Mouse (Mus musculus): Measurements from ENCODE around the gene 2810459M11Rik.
"Not testable (repeated sequence)": the region's sequence is repeated elsewhere in the genome, so short reads cannot be mapped to it uniquely, and the experiment has no call there.

2810459M11Rik gene

DNA sequence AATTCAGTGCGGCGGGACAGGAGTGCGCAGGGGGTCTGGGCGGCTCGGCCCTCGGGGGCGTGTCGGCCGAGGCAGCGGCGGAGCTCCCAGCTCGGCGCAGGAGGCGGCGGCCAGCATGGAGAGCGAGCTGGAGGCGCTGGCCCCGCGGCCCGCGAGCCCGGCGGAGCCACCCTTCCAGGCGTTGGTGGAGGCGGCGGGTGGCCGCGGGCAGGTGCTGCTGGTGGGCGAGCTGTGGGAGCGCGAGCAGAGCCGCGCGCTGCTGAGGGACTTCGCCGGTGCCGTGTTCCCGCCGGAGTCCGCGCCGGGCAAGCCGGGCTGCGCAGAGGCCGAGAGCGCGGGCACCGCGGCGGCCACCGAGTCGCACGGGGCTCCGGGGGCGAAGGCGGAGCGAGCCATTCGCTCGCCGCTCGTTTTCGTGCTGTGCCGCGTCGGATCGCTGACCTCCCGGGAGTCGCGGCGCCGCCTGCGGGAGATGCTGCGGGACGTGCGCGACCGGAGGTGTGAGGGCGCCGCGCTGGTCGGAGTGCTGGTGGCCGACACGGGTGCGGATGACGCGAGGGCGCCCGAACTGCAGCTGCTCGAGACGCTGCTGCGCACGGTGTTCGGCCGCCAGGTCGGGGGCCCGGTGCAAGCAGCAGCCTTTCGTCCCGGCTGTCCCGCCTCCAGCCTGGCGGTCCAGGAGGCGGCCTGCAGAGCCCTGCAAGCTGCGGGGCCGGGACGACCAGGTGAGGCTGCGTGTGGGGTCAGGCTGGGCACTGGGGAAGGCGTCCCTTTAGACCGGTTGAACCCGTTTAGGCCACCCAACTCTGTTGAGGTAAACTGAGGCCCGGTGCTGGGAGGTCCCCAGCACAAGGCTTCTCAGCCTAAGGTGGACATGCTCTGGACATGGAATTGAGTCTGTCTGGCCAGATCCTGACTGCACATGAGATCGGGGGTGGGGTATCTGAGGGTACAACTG lies at the start of gene 2810459M11Rik:
2810459M11Rik (plus strand) TSS at position 16 of the 958 bp plus-strand sequence.
- no peak for DNase-seq (ENCODE audit: low spot score)

DNA sequence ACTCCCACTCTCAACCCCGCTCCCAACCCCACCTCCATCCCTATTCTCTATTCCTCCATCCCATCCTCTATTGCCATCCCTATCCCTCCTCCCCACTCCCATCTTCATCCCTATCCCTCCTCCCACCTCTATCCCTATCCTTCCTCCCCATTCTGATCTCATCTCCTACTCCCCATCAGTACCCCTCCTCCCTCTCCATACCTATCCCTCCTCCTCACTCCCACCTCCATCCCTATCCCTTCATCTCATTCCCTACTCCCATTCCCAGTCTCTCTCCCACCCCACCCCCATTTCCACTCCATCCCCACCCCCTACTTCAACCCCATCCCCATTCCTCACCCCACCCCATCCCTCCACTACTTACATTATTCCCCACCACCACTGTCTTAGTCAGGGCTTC lies 48.4 kb upstream of the 2810459M11Rik start:
- no peak for DNase-seq (ENCODE audit: low spot score)

DNA sequence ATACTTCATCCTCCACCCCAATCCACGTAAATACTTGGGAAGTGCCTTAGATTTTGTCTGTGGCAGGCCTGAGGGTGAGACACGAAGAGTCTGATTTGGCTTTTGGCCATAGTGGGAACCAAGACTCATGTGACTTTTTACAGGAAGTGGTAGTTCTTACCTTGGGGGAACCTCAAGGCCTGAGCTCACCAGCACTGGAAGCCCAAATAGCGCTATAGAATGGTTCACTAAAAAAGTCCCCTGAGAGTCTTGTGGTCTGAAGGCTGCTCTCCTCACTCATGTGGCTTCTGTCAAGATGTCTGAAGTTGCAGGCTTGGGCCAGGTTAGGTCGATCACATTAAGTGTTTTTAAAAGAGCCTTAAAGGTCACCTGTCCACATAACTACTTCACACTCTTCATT lies 47.7 kb upstream of the 2810459M11Rik start:
- DNase-seq (ENCODE audit: low spot score), result no peak

DNA sequence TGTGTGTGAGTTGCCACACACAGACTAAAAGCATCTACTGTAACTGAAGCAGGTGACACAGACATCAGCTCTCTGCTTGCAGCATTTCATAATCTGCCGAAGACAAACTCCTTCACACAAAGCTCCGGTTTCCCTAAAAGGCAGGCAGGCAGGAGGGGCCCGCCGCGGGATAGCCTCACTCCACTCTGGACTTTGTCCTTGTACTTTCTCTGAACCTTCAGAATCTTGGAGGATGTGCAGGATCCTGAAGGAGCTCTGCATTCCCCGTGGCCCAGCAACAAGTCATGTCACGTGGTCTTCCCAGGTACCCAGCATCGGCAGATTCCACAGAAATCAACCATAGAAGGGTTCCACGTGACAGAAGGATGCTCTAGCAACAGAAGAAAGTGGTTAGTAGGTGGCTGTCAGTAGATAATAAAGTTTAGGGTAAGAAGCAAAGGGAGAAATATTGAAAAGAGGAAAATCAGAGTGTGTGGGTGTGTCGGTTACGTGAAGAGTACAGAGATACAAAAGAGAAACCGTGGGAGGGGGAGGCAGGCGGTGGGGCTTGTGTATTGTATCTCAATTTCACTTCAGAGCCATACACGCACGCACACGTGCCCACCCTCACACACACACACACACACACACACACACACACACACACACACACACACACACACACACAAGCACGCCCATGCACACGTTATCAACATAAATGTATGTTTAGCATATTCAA lies 45.7 kb upstream of the 2810459M11Rik start:
- DNase-seq (ENCODE audit: low spot score), result no peak

DNA sequence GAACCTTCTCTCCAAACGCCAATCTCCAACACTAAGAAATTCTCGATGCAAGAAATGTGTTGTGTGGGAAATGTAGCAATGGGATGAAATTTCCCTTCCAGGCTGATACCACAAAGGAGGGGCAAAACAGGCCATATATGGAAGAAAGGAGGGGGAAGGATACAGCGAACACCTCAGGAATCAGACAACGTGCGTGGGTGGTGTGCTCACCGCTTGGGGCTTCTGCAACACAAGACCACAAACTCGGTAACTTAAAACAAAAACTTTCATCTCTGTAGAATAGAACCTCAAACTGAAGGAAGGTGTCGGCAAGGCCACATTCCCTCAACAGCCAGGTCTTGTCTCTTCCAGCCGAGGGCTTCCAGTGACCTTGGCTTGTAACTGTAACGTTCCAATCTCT lies 40.1 kb upstream of the 2810459M11Rik start:
- no peak for DNase-seq (ENCODE audit: low spot score)

DNA sequence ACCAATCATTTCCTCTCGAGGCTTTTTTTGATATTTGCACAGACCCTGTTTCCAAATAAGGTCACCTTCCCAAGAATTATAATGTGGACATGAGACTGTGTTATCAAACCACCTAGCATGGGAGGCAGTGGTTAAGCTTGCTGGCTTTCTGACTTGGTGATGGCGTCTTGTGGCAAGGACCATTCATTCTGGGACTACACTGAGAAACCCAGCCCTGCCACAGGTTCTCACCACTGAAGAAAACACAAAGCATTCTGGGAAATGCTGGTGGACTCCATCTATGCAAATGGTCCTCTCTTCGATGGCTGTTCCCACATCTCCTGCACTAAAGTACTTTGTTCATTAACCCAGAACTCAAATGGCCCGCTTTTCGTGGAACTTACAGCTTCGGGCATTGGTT lies 39.6 kb upstream of the 2810459M11Rik start:
- no peak for DNase-seq (ENCODE audit: low spot score)

DNA sequence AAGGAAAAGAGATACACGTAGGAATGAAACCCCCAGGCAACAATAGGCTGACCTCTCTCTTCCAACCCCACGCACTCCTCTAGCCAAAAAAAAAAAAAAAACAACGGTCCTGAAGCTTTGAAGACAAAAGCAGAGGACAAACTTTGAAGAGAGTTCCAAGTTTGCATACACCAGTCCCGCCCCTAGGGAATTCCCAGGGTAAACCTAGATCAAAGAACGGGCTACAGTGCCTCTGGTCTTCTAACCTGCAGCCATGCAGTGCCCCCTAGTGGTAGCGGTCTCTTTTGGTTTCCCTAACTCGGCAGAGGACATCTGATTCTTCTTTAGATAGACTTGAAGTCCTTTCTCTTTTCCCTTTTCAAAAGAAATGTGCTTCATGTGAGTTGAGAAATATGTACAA lies 37.9 kb upstream of the 2810459M11Rik start:
- peak; percentile 93 for DNase-seq (ENCODE audit: low spot score)

DNA sequence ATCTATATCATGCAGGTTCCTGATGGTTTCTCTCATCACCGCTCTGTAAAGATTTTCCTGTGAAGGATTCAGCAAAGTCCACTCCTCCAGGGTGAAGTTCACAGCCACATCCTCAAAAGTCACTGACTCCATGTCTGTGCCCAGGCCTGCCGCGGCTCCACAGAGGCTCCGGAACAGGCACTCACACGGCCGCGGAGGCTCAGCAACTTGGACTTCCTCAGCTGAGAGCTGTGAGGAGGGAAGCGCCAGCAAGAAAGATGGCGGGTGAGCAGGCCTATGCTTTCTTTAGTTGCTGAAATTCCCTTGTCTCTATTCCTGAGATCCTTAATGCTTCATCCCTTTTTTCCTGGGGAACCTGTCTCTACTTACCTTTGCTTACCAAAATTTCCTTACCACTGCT lies 29.9 kb upstream of the 2810459M11Rik start:
- DNase-seq (ENCODE audit: low spot score), result not testable (repeated sequence)

DNA sequence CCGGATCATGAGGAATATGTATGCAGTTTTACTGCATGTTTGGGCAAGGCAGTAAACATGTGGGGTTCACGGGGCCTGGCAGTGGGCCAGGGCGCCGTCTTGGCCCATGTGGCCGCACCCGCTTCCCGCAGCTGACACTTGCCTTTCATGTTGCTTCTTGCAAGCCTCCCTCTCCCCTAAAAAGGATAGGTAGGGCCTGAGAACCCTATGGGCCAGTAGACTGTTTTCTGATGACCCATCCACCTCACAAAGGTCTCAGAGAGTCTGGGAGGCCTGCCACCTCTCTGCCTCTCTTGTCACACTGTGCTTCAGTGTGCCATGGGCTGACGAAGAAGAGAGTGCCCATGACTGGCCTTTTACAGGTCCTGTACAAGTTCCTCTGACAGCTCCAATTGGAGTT lies 29.1 kb upstream of the 2810459M11Rik start, which contains the start of gene Spata3:
Spata3 (plus strand) TSS at position 301 of the 400 bp plus-strand sequence.
- DNase-seq (ENCODE audit: low spot score), result no peak

DNA sequence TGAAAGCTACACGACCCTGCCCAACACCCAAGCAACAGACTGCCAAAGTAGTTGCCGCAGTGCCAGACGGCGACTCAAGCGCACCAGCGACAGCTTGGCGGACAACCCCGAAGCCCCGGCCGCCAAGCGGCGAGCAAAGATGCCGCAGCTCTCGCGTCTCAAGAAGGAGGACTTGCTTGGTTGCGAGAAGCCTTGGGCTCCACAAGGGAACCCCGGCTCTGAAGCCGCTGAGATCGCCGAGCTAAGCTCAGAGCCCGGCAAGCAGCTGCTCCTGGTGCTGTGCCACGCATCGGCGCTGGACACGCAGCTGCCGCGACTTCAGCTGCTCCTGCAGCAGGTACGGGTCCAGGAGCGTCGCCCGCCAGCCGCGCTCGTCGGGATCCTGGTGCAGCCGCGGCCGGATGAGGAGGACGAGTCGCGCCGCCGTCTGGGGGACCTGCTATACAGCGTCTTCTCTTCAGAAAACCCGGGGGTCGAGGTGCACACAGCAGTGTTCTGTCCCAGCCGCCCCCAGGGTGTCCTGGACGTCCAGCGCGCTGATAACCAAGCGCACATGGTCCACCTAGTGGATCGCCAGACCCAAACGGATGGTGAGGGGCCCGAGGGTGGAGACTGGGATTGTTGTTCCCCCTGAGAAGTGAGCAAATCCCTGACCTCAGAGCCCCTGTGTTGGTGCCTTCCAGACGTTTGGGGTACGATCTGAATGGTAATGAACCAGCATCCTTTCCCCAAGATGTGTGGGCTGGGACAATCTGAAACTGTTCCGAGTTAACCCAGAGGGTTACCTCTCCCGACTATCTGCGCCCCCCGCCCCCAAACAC lies 27.2 kb upstream of the 2810459M11Rik start:
- DNase-seq (ENCODE audit: low spot score), result peak; percentile 62

DNA sequence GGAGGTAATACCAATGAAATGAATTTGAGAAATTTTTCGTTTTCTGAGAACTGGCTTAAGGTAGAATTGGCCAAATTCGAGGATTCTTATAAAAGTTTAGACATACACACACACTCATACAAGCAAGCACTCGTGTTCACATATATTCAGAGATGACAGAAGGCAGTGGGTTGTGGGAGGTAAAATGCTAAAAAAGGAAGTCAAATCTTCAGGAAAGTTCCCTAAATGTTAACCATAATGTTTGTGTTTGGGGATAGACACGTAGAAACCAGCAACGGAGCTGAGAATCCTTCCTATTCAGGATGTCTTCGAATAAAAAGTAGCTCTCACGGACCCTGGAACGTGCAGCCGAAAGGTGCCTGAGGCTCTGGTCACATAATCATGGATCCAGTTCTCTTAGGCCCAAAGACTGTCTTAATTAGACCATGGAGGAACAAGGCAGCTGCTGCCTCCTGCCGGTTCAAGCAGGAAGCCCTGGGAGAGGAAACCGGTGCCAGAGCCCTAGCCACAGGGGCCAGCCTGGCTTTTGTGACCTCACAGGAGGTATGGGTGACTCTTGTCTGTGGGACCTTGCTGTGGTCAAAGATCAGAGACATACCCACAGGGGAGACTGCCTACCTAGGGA lies 24.2 kb upstream of the 2810459M11Rik start:
- DNase-seq (ENCODE audit: low spot score), result no peak

DNA sequence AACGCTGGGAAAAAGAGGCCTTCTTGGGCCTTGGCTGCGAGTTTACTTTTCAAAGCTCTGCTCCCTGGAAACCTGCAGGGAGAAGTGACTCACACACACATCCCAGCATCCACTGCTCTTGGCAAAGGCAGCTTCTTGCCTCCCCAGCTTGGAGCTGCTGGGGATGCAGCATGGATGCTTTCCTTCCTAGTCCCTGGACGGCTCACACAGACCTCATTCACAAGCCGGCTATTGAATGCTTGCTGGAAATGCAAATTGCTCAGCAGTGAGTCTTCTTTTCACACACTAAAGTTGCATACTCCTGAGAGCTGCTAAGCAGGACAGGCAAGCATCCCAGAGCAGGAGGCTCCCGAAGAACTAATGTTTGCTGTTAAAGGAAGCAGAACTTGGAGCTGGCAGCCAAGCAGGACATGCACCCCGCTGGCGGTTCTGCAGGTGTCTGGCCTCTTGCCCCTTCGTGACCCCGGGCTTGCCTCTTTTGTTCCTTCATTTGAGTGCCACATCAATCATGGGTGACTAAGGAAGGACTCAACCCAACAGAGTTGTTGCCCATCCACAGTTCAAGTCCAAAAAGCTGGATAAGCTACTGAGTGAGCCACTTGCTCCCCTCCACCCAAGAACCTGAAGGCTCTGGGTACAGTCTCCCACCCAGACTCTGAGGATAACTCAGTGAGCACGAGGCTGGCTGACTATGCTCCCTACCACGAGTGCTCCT lies 13.2 kb upstream of the 2810459M11Rik start:
- peak; percentile 66 for DNase-seq (ENCODE audit: low spot score)

DNA sequence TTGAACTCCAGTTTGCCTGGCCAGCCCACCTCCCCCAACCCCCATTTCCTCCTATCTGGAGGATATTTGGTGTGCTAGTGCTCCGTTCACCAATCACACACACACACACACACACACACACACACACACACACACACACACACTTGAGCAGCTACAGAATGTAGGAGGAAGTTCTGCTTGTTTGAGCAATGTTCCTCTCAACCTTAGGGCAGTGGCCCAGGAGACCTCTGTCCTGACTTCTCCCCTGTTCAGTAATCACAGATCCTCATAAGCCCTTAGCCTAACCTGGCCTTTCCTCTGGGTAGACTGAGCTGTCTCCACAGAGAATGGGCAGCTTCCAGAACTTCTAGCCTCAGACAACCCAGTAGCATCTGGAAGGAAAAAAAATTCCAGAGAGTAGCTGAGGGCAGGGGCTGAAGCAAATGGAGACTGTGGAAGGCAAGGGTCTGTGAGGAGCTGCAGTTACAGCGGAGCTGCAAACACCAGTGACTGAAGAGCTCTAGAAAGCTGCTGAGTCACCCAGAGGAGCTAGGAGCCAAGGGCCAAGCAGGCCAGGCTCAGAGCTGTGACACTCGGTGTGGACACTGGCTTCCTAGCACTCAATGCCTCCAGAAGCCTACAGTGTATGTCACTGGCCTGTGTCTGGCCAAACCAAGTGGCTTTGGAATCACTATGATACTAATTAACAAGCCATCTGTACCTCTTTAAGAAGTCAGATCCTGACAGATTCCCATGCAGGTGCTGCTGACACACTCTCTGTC lies 7.3 kb upstream of the 2810459M11Rik start:
- no peak for DNase-seq (ENCODE audit: low spot score)

DNA sequence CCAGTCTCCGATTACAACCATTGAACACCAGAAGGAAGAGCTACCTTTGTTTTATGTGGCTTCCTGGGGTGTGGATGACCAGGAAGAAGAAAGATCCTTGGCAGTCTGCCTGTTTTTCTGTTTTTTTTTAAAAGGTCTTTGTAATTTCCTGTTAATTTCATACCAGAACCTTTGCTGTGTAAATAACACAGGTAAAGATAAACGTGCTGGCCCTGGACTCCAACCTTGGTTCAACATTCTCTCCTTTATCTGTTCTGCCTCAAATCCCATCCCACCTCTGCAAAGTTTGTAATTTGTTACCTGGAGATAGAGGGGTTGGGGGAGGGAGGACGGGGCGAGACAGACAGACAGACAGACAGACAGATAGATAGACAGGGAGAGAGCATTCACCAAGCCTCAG lies 5.5 kb upstream of the 2810459M11Rik start:
- DNase-seq (ENCODE audit: low spot score), result no peak

DNA sequence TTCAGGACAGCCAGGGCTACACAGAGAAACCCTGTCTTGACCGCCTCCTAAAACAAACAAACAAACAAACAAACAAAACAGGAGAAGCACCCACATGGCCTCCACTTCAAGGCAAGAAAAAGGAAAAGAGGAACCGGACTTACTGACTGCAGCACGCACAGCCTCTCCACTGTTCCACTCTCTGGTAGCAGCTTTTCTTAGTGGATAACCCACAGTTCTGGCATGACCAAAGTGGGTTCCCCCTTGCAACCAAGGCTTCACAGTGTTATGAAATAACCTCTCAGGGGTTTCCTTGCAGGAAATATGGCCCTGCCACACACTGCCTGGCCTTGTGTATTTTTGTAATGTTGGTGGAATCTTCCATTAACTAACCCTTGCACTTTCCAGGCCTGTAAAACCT lies 4.8 kb upstream of the 2810459M11Rik start:
- no peak for DNase-seq (ENCODE audit: low spot score)

DNA sequence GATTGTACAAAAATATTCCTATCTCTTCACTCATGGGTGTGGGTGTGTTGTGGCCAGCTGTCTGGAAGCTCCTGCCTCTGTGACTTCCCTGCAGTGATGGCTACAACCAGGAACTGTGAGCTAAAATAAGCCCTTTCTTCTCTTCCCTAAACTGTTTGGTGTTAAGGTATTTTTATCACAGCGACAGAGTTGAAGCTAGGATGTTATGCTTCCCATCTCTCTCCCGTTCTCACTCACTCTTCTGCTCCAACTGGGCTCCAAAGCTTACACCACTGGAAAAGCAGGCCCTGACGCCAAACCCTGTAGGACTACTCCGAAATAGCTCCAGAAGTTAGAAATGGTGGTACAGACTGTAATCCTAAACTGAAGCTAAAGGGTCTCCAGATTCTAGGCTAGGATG lies 607 bp upstream of the 2810459M11Rik start:
- DNase-seq (ENCODE audit: low spot score), result no peak

DNA sequence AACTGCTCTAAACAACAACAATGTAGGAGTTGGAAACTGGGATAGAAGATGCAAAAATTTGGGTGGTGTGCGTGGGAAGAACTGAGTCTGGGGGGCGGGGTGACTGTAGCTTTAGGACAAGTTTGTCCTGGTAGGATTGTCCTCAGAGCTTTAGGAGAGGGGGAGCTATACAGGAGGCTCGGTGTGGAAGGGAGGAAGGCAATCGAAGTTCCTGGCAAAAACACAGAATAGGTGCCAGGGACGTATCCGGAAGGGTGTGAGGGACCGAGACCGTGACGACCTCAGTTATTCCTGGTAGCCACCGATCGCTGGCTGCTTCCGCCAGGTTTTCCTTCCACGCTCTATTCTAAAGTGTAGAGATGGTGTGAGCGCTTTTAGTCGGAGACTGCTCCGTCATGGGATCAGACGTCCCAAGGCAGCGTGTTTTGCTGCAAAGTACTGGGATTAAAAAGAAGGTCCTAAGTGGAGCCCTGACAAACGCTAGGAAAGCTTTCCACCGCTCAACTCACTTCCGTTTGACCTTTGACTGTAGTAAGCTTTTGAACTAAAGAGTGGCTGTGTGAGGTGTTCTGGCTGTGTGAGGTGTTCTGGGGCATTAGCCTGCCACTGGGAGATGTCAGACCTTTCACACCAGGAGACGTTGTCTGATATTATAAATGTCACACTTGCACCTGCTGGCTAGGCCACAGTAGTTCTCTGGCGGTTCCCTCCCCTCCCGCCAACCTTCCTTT lies 1.3 kb downstream of the 2810459M11Rik start:
- no peak for DNase-seq (ENCODE audit: low spot score)

DNA sequence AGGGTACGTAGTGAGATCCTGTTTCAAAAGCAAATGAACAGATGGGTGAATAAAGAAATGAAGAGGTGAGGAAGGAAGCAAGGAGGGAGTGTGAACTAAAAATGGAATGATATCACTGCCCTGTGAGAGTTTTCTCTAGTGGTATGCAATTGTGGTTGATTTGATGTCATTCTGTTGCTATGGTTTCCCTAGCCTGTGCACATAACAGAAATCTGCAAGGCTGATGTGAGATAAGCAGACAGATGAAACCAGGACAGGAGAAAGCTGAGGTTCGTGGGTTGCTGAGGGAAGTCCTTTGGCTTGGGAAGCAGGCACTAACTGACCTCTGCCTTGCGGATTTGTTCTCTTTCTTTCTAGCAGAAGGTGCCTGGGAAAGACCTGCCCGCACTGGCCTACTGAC lies 2.6 kb downstream of the 2810459M11Rik start:
- no peak for DNase-seq (ENCODE audit: low spot score)

DNA sequence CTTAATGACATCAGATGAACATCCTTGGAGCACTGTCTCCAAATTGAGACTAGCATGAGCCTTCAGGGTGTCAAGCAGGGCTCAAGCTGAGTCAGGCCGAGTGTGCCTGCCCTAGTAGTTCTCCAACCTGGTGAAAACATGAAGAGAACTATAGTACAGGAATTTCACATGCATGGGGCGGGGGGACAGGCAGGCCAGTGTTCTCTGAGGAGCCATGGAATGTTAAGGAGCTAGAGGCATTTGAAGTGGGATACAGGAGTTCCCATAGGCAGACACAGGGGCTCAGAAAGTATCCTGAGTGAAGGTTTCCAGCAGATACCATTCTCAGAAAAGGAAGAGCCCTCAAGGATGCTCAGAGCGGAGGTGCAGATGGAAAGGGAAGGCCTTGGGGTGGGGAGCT lies 3.1 kb downstream of the 2810459M11Rik start:
- no peak for DNase-seq (ENCODE audit: low spot score)

Measured in layer of hippocampus, adult 11-12 months (tissue).